Mouse (Mus musculus) hindbrain, embryonic 10.5 days (tissue): ENCODE results near the gene Srp54b. TPM values are rescaled to one million over a fixed set of nuclear protein-coding genes. Genes with fewer than 3 reads are reported as not detected.
"Not testable (repeated sequence)": the region's sequence is repeated elsewhere in the genome, so short reads cannot be mapped to it uniquely, and the experiment has no call there.

ENCODE experiments used
- DNase-seq: peaks from one replicate; pipeline ENCODE4 v3.0.0-alpha.2; 2017; ENCODE audit warnings: low spot score
- H3K27ac ChIP-seq: fragments of 300-500 bp; sonication (generic); 2 replicates; pipeline ENCODE4 v1.5.1; 2016; ENCODE audit warnings: mild to moderate bottlenecking, moderate library complexity
- H3K27me3 ChIP-seq: fragments of 300-500 bp; sonication (generic); 2 replicates; pipeline ENCODE4 v1.6.1; 2016; ENCODE audit warnings: mild to moderate bottlenecking; ENCODE audit not compliant: poor library complexity, insufficient read depth, severe bottlenecking
- H3K36me3 ChIP-seq: fragments of 300-500 bp; sonication (generic); 2 replicates; pipeline ENCODE4 v1.6.1; 2016; ENCODE audit warnings: mild to moderate bottlenecking, moderate library complexity
- H3K4me1 ChIP-seq: fragments of 300-500 bp; sonication (generic); replicated peaks from 2 replicates; pipeline ENCODE4 v1.6.1; 2016; ENCODE audit warnings: mild to moderate bottlenecking
- H3K4me3 ChIP-seq: fragments of 300-500 bp; sonication (generic); 2 replicates; pipeline ENCODE4 v1.5.1; 2016; ENCODE audit warnings: mild to moderate bottlenecking, moderate library complexity
- H3K9me3 ChIP-seq: fragments of 300-500 bp; sonication (generic); 2 replicates; pipeline ENCODE4 v1.6.1; 2016; ENCODE audit warnings: mild to moderate bottlenecking, moderate library complexity
- WGBS: fragments of 180-500 bp; shearing (Covaris S2); methylation state at CpG from one replicate; pipeline ENCODE4 v1.1.7; 2016; 5-methylcytosine and 5-hydroxymethylcytosine counted together
- polyA plus RNA-seq: library from polyadenylated mRNA; unstranded; fragments of >200 nt; fragmentation: Nextera tagmentation; extraction: Ambion mirVana; gene quantifications from 2 replicates; pipeline ENCODE4 v1.2.1, GENCODE M21; 2016

The Srp54b gene
- polyA plus RNA-seq, 1 experiment from 2014 or later: 36.5 TPM

- H3K27me3 ChIP-seq, H3K9me3 ChIP-seq, H3K36me3 ChIP-seq, H3K27ac ChIP-seq, H3K4me1 ChIP-seq, DNase-seq: not testable (repeated sequence)
- WGBS: no CpG with 5 or more reads among the region's 57 CpGs
- H3K4me3 ChIP-seq: peak within 1 kb of the TSS; percentile 48
Observed at GRCm38 (mm10) chr12:55229626-55230519, 75.0 kb downstream of the Srp54b start, which contains the start of gene Srp54c. TSS of gene Srp54c (plus strand) at chr12:55230168.

DNA sequence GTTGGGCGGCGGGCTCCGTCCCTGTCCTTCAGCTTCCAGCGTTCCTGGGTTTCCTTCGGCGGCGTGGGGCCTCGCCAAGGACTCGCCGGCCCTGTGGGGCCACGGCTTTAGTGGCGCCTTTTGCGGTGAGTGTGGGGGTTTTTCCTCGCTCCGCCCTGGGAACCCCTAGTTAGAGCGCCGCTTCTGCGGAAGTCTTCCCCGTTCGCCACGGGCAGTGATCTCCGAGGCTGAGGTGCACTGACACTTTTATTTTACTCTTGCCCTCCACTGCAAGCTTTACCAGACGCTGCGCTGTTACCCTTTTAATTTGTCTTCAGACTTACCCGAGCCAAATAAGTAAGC, 75.6 kb downstream of the Srp54b start:
- H3K27me3 ChIP-seq, H3K27ac ChIP-seq, H3K36me3 ChIP-seq, H3K4me1 ChIP-seq, DNase-seq, H3K9me3 ChIP-seq: not testable (repeated sequence)
- WGBS: 1% methylated on average over 13 of the region's 25 CpGs
- H3K4me3 ChIP-seq: peak overlapping the region; percentile 48

Other genes with a start within 250 kb of the Srp54b start
- not detected in 2 replicates for gene Gm20403, start 168.6 kb upstream of the Srp54b start, polyA plus RNA-seq
- gene Baz1a, start 140.8 kb upstream of the Srp54b start, polyA plus RNA-seq: 26.3 and 33.8 TPM in 2 replicates
- gene 2700097O09Rik, start 75.0 kb upstream of the Srp54b start, polyA plus RNA-seq: 40.7 and 41.9 TPM in 2 replicates
- 98.3 and 136 TPM in 2 replicates for gene Srp54a, start 74.8 kb upstream of the Srp54b start, polyA plus RNA-seq
- 10.3 and 12.7 TPM in 2 replicates for gene Fam177a, start 30.6 kb upstream of the Srp54b start, polyA plus RNA-seq
- 1.4 and 5.8 TPM in 2 replicates for gene 1700047I17Rik2, start 44.5 kb downstream of the Srp54b start, polyA plus RNA-seq
- 43.3 and 46.4 TPM in 2 replicates for gene Srp54c, start 75.1 kb downstream of the Srp54b start, polyA plus RNA-seq
- 15.7 and 16.5 TPM in 2 replicates for gene 1110008L16Rik, start 144.5 kb downstream of the Srp54b start, polyA plus RNA-seq
- gene Ppp2r3c, start 147.9 kb downstream of the Srp54b start, polyA plus RNA-seq: 21.5 and 23.7 TPM in 2 replicates
- gene Psma6, start 229.1 kb downstream of the Srp54b start, polyA plus RNA-seq: 497 and 528 TPM in 2 replicates